Mouse (Mus musculus) mesoderm, embryonic 11.5 days (tissue): ENCODE data around the gene Col13a1.

Experiments
- DNase-seq: peaks from one replicate; pipeline ENCODE4 v3.0.0-alpha.2; 2012; ENCODE audit warnings: low read depth, low spot score

The Col13a1 gene

DNA sequence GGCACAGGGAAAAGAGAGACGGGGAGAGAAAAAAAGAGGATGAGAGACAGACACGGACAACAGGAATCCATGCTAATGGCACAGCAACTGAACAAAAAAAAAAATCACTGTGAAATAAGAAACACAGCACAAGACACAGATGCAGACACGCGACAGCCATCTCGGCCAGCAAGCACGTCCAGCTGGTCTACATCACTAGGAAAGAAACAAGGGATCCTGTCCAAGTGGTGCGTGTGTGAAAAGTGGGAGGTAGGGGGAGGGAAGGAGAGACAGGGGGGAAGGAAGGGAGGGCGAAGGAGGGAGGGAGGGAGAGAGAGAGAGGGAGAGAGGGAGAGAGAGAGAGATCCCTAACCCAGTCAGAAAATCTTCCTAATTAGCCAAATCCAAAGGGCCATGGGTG, 73.6 kb downstream of the Col13a1 start:
- no peak for DNase-seq

DNA sequence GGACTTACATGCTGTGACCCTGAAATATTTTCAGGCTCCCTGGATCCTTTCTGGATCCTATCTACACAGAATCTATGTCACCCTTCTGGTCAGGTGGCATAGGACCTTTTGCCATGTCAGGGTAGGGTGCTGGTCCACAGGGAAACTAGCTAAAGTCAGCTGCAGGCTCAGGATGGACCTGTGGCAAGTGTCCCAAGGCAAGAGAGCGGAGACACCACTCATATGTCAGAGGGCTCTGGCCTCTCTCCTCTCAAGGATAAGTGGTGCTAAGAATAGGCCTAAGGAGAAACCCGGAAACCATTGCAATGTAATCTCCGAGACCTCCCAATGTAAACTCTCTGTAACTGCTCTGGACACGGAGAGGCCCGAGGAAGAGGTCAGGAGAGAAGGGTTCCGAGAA, 80.8 kb downstream of the Col13a1 start:
- DNase-seq = no peak

DNA sequence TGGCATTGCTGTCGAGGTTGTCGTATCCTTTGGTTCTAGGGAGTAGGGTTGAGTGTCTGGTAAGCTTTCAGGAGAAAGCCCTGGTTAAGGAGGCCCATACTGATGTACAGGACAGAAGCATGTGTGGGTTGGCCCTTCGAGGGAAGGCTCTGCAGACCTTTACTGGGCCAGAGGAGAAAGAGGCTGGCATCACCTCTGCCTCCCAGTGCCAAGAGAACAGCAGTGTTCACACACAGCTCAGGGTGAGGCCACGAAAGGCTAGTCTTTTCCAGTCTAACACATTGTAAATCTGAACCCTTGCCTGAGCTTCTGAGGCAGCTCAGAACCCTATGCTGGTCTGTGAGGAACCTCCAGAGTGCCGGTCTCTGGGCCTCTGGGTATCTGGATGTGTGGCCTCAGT, 84.3 kb downstream of the Col13a1 start:
- DNase-seq = no peak

DNA sequence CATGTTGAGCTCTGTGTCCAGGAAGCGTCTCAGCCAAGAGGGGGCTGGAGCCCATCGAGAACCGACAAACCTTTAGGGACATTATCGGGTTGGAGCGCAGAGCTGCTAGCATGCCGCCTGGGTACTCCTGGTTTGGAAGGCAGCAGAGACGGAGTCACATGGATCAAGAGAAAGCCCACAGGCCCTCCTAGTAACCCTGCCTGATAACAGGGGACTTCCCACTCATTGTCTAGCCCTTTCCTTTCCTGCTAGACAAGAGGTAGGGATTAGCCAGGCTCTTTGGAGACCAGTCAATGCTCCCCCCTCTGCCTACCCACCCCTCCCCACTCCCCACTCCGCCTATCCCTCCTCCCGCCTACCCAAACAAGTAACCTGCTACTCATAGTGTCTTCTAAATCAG, 87.8 kb downstream of the Col13a1 start:
- DNase-seq = no peak

DNA sequence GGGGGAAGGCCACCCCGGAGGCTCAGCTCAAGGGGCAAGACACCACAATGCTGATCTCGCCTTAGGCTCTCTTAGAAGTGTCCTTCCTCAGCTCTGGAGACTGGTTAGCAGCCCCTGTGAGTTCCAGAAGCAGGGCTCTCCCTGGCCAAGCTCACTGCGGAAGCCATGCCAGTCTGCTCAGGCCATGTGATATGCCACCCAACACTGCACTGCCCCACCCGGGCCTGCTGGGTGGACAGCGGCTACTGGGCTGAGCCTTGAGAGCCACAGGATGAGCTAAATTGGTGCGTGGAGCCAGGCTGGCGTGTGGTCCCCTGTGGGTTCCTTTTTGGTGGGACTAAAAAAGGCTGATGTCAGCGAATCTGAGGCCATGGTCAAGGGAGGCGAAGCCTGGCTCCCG, 88.6 kb downstream of the Col13a1 start:
- DNase-seq = no peak

DNA sequence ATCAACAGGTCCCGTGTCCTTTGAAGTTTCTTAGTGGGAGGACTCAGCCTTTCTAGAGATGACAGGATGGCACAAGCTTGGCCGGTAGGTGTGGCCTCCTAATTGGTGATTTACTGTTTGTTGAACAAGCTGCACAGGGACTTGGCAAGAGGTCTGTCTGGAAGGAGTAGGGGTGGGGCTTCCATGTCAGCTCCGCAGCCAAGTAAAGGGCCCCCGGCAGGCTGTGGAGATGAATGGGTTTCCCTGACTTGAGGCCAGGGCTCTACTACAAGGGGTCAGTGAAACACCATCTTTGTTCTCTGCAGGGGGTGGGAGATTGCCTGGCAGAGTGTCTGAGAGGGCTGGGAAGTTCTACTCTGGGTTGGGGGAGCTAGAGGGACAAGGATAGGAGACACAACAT, 99.5 kb downstream of the Col13a1 start:
- DNase-seq = peak; percentile 67

DNA sequence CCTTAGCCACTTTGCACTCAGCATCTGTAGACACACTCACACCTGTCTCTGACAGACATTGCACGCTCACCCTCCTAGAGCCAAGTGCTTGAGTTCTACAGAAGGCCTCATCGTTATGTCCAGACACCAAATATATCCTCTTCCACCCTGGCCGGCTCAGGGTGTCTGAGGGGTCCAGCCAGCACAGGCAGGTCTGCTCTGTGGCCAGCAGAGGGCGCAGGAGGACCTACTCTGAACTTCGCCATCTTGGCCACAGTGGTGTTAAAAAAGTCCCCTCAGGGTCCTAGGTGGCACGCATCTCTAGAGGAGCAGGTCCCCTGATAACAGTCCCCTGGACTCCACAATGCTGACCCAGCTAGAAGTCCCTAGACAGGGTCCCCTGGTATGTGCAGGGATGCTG, 101.1 kb downstream of the Col13a1 start:
- peak; percentile 86 for DNase-seq

DNA sequence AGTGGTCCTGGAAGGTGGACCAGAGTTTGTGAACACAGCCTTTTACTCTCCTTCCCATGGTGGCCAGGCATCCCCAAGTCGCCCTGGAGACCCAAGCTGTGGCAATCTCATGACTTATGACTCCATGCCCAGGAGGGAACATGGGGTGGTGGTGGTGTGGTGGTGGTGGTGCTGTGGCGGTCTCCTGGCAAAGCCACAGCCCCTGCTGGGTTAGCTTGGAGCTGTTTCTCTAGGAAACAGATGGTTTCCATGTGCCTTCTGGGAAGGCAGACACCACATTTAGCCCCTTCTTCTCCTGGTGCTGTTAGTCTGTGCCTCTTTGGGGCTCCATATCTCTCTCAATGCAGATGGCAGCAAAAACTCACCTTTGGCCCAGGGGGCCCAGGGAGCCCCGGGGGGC, 109.1 kb downstream of the Col13a1 start:
- no peak for DNase-seq

DNA sequence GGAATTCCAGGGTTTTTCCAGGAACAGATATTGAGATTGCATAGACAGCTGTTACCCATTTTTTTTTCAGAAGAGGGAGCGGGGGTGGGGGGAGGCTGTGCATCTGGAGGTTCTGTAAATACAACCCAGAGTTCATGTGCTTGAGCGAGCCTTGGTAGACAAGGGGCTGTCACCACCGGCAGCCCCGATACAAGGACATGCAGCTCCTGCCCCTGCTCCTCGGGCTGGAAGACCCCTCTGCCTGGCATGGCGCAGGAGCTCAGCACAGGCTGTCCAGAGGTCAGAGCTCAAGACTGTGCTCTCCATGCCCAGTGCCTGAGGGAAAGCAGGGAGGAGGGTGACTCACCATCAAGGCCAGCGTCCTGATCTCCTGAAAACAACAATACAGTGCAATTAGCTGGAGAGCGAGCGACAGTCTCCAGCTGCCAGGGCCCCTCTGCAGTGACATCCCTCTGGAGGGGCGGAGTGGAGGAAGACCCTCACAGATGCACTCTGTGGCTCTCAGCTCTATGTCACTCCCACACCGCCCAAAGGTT, 112.8 kb downstream of the Col13a1 start:
- peak; percentile 31 for DNase-seq

DNA sequence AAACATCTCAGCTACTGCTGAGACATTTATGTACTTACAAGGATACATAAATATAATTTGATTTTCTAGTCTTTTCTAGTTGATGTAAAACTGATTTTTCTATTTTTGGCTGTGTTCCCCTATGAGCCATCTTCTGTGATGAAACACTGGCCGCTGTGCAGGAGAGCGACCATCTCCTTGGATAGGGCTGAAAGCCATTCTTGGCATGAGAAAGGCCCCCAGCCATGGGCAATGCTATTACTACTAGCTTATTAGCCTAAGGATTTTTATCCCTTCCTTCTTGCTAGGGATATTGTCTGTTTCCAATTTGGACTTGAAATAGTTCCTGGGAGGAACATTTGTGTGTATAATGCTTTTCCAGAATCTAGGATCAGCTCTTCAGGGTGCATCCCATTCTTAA, 119.5 kb downstream of the Col13a1 start:
- no peak for DNase-seq

DNA sequence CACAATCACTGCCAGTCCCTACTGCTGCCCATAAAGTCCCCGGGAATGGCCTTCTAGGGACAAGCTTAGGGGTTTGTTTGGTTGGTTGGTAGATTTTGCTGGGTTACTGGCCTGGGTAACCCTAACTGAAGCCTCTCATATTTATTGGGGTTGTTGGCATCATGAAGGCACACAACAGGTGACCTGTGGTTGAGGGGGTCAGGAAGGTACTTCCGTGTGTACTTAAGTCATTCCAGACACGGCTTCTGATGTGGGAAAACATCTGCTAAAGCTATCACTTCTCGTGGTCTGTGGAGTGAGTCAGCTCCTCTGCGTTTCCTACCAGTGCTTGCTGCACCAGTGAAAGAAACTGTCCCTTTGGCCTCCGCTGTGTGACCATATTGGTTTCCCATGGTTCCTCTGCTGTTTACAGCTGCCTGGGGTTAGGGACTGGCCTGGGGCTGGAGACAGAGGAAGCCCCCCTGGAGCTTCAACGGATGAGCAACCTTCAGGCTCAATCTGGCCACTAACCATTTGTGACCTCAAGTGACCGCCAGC, 123.7 kb downstream of the Col13a1 start:
- DNase-seq = peak; percentile 48

DNA sequence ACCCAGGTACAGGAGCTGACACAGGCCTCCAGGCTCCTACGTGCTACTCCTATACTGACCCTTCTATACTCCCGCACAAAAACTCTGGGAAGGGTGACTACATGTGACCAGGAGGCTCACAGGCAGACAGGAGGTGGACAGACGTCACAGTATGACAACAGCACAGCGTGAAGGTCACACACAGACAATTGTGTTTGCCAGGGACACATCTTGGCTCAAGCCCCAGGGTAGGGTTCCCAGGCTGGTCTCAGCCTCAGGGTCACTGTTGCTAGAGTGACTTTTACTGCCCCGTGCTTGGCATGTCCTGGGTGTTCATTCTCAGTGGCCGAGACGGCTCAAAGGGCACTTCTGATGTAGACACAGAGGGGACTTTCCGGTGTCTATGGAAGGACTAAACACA, 126.1 kb downstream of the Col13a1 start:
- no peak for DNase-seq

DNA sequence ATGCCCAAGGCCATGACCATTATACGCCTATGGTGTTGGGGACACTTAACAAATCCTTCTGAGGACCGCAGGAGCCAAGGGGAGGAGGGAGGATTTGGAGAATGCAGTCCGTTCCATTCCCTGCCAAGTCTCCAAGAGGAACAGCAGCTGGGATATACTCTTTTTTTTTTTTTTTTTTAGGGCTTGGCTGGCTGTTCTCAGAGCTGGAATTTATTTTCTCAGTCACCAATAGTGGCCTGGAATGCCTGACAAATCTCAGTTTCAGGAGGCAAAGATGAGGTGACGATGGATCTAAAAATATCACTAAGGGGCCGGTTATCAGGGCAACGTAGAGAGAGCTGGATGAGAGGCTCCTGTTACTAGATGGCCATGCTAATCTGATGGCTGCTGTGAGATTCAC, 130.4 kb downstream of the Col13a1 start:
- no peak for DNase-seq

DNA sequence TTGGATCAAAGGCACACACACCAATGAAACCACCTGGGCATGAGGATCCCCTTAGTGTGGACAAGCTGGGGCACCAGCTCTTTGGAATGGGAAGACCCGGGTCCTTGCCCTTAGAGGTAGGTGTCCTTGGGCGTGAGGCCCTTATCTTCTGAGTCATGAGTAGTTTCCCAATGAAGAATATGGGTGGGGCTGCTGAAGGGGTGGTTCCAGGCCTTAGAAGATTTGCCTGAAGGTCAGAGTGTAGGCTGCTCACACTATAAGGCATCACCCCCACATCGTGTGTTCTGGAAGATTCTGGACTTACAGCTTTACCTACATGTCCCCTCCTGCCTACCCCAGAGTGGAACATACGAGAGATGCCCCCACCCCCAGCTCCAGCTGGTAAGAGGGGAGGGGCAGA, 133.4 kb downstream of the Col13a1 start:
- DNase-seq = no peak

DNA sequence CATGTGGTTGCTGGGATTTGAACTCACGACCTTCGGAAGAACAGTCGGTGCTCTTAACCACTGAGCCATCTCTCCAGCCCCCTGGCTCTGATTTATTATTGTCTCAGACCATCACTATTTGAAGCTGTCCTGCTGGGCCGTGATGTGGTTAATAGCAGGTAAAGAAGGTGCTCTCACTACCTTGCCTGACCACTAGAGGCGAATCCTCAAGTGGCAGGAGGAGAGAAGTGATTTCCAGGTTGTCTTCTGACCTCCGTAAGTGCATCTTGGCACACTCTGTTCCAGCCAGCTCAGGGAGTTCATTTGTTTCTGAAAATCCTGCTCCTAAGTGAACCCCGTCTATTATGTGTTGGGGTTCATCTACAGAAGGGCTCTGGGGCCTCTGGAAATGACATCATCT, 134.4 kb downstream of the Col13a1 start:
- DNase-seq = no peak

DNA sequence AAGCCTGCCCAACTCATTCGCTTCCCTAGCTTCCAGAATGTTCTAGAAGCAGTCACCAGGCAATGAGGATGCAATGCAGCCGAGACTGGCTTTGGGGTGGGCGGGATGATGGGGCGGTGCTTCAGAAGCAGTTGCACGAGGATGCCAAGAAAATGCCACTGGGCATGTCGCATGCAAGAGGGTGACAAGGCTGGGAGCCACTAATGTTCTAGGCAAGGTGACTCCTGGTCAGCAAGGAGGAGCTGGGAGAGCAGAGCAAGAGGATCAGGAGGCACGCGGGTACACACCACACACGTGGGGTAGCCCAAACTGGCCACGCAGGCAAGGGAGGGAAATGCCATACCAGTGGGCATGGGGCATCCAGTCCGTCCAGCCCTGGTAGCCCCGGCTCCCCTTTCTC, 136.6 kb downstream of the Col13a1 start:
- DNase-seq = no peak

DNA sequence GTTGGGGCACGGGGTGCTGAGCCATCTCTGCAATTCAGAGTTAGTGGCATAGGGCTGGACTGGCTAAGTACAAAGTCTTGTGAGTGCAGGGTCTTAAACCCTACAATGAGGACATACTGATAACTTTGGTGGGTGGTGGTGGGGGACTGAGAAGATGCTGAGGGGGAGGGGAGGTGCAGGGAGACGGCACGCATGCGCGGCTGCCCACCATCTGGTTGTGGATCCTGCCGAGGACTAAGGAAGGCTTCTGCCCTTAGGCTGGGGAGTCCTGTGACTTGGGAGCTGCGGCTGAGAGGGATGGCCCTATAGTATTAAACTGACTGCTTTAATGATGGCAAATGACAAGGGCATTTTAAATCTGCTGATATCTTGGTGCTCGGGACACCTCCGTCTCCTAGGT, 139.6 kb downstream of the Col13a1 start:
- DNase-seq = no peak

DNA sequence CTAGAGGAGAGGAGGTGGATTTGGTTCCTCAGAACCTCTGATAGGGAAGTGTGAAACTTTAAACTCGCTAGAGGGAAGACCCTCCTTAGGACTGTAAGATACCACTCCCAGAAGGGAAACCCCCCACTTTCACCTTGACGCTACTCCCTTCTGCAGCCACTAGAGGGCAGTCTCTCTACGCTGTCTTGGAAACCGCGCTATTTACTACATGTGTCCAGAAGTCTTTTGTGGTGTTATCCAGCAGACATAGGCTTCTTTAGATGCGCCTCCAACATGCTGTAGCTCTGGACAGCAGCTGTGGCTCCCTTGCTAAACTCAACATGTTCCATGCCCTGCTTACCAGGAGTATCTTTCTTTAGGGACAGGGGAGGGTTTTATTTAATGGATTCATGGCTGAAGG, 140.1 kb downstream of the Col13a1 start:
- peak; percentile 85 for DNase-seq

DNA sequence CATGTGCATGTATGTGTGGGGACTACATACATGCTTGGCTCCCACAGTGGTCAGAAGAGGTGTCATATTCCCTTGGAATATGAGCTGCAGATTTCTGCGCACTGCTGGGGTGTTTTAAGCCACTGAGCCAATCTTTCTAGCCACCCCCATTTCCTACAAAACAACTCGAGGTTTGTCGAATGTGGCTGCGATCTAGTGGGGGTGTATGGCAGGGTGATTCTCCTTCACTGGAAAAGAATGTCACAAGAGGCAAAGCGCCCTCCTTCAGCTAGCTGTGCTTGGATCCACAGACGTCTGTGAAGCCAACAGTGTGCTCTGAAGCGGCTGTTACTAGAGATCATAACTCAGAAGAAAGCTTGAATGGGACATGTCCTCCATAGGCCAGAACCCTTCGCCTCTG, 141.6 kb downstream of the Col13a1 start:
- DNase-seq = no peak

DNA sequence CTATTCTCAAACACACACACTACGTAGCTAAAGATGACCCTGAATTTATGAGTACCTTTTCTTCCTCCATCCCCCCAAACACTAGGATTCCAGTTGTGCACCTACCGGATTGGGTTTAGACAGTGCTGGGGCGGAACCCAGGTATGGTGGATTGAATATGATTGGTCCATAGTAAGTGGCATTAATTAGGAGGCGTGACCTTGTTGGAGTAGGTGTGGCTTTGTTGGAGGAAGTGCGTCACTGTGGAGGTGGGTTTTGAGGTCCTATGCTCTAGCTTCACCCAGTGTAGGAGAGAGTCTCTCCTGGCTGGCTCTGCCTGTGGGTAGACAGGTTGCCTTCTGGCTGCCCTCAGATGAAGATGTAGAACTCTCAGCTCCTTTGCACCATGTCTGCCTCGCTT, 144.6 kb downstream of the Col13a1 start:
- no peak for DNase-seq

DNA sequence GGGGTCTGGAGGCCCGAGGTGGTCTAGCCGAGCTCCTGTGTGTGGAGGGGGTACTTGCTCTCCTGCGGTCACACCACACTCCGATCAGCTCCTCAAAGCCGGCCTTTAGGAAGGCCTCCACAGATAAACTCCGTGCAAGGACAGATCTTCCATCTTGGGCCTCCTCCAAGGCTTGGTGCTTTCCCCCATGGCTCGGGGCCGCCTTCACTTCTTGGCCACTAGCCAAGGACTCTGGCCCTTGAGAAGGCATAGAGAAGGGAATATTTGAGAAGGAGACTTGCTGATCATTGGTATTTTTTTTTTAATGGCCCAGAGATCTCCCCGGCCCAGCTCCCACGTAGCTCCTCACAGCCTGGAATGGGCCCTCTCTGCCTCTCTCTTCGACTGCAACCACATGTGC, 146.2 kb downstream of the Col13a1 start:
- no peak for DNase-seq

DNA sequence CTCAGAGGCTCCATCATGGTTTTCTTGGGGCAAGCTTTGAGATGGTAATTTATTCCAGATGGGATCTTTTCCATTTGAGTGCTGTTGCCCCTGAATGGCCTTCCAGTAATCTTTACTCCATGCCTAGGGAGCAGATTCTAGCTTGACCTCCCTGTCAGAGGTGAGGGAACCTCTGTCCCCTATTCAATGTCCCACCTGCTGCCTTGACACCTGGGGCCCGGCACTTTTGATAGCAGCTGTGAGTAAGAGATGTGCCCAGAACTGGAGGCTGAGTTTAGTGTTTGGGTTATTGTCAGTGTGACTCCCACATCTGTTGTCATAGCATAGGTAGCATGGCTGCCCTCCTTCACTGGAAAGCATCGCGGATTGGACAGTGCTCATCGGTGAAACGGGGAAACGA, 147.2 kb downstream of the Col13a1 start:
- no peak for DNase-seq

DNA sequence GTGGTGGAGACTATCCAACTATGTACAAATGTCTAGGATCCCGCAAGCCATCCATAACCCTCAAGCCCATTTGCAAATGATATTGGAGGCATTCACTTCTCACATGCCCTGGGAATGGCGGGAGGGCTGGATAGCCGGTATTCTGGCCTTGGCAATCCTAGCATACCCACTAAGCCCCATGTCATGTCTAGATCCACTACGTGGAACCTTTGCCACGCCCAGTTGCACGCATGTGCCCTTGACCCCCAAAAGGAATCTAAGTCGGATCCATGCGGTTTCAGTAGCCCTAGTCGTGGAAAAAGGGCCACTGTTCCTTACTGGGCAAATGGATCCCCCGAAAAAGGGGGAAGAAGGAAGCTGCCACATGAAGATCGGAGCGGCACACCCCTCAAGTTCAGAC, 147.7 kb downstream of the Col13a1 start:
- no peak for DNase-seq

DNA sequence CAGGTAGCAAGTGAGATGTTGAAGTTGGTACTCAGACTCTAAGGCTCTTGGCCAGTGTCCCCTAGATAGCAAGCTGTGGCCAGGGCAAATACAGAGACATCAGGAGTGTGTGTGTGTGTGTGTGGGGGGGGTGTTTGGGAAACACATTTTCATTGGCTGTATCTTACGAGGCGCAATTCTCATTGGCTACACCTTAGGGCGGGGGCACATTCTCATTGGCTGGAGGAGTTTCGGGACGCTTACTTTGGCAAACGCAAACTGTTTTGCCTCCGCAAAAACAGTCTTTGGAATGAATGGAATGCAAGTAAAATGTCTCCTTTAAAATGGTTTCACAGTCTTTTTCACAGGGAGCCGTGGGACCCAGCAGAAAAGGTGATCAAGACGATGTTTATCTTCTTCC, 148.1 kb downstream of the Col13a1 start:
- no peak for DNase-seq
